Mouse (Mus musculus): Measurements from ENCODE around the gene Ttll6. TPM values are rescaled to one million over a fixed set of nuclear protein-coding genes. Genes with fewer than 3 reads are reported as not detected.

Gene Ttll6
- total and polyA plus RNA-seq, 2 experiments from 2014 or later, result 0.16 to 0.39 TPM

DNA sequence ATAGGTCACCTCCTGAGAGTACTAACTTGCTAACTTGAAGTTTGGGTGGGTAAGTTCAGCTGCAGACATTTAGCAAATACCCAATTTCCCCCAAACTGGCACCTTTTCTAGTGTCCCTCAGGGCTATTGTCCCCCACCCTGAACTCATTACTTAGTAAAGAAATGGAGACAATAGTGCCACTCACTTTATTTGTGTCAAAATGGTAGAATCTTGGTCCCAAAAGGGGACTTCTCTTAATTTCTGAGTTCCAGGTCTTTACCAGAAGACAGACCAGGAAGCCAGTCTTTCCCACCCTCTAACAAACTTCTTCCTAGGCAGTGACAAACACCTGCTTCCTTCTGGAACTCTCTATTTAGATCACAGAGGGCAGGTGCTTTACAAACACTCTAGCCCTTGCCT lies 68.2 kb downstream of the Ttll6 start:
- ATAC-seq (ENCODE audit: low FRiP score), result no peak

DNA sequence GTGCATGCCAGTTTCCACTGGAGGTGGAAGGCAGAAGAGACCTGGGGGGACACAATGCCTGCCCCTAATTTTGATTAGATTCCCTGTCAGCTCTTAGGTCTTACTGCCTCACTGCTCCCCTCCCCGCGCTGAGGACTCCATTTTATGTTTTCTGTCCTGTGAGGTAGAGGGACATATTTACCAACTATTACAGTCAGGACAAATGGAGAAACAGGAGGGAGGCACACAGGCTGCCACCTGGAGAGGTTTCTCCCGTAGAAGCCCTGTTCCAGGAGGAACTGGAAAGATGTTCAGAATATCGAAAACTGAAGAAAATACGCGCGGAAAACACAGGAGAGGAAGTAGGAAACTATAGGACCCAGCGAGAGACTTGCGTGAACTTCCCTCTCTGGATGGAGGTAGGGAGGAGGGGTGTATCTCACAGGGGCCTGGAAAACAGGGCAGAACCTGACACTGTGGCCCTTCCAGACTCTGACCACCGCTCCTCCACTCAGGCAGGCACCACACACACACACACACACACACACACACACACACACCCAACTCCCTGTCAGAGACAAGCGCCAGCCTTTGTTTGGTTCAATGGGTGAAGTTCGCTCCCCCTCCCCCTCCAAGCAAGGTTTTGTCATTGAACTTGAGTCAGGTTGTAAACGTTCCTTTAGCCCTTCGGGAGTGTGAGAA lies 69.0 kb downstream of the Ttll6 start:
- WGBS, result 2% methylated on average over 14 of the region's 14 CpGs

More for the DNA sequence above, 68.2 kb downstream of the Ttll6 start:
- Histone ChIP-seq H3K36me3 (ENCODE audit: insufficient read depth, low read length) (no peaks in the 10 kb centered on the region), H3K4me3 (ENCODE audit: low read depth, low read length) (no peak overlapping the region), H3K27ac (ENCODE audit: low read depth, low read length) (no peak overlapping the region), H3K4me2 (ENCODE audit: low read depth, low read length, poor library complexity, severe bottlenecking) (no peak overlapping the region), H3K9ac (replicated peaks; ENCODE audit: low read length, poor library complexity, severe bottlenecking) (no peak overlapping the region), H3K4me1 (ENCODE audit: insufficient read depth, low read length) (no peaks in the 10 kb centered on the region), H3K27me3 (ENCODE audit: insufficient read depth, low read length) (peaks cover 93% of the 10 kb centered on the region), H3K9me3 (ENCODE audit: low read length) (no peaks in the 10 kb centered on the region)
- no peak for DNase-seq (ENCODE audit: low spot score)
- no peak for TF ChIP-seq CTCF (IDR thresholded peaks at IDR 0.05)

DNA sequence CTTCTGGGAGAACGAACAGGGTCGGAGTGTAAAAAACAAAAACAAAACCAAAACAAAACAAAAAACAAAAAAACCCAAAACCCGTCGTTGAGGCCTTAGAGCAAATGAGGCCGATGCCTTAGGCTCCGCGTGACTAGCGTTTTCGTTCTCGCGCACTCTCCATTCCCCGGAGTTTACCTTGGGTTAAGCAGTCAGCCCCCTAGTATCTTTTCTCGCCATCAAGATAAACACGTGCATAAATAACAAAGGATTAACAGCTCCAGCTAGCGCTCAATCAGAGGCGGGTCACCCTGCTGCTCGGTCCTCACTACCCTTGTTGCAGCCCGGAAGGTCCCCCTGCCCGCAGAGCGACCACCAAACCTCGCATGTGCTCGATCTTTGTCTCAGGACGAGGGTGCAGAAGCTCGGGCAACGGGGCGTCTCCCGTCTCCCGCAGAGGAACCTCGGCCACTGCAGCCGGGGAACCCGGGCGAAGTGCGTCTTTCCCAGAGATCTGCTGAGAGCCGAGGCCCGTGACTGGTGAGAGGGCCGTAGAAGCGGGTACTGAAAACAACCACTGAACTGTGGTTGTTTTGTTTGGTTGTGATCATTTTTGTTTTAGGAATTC lies 69.7 kb downstream of the Ttll6 start:
- no peaks in the 10 kb centered on the region for H3K36me3 ChIP-seq (ENCODE audit: insufficient read depth, low read length)
- H3K27me3 ChIP-seq (ENCODE audit: insufficient read depth, low read length), result peaks cover 93% of the 10 kb centered on the region
- TF ChIP-seq CTCF (IDR thresholded peaks at IDR 0.05), result no peak
- H3K4me2 ChIP-seq (ENCODE audit: low read depth, low read length, poor library complexity, severe bottlenecking), result no peak overlapping the region
- H3K9ac ChIP-seq (replicated peaks; ENCODE audit: low read length, poor library complexity, severe bottlenecking), result no peak overlapping the region
- WGBS, result under 1% methylated on average over 37 of the region's 37 CpGs
- H3K4me3 ChIP-seq (ENCODE audit: low read depth, low read length), result no peak overlapping the region
- ATAC-seq (ENCODE audit: low FRiP score), result no peak
- H3K27ac ChIP-seq (ENCODE audit: low read depth, low read length), result no peak overlapping the region
- H3K4me1 ChIP-seq (ENCODE audit: insufficient read depth, low read length), result no peaks in the 10 kb centered on the region
- H3K9me3 ChIP-seq (ENCODE audit: low read length), result no peaks in the 10 kb centered on the region
- DNase-seq (ENCODE audit: low spot score), result no peak

More for the DNA sequence above, 69.0 kb downstream of the Ttll6 start:
- no peaks in the 10 kb centered on the region for H3K9me3 ChIP-seq (ENCODE audit: low read length)
- peaks cover 93% of the 10 kb centered on the region for H3K27me3 ChIP-seq (ENCODE audit: insufficient read depth, low read length)
- no peak overlapping the region for H3K27ac ChIP-seq (ENCODE audit: low read depth, low read length)
- no peak overlapping the region for H3K4me3 ChIP-seq (ENCODE audit: low read depth, low read length)
- H3K36me3 ChIP-seq (ENCODE audit: insufficient read depth, low read length), result no peaks in the 10 kb centered on the region
- DNase-seq (ENCODE audit: low spot score), result no peak
- no peak overlapping the region for H3K4me2 ChIP-seq (ENCODE audit: low read depth, low read length, poor library complexity, severe bottlenecking)
- no peak overlapping the region for H3K9ac ChIP-seq (replicated peaks; ENCODE audit: low read length, poor library complexity, severe bottlenecking)
- no peak for TF ChIP-seq CTCF (IDR thresholded peaks at IDR 0.05)
- no peaks in the 10 kb centered on the region for H3K4me1 ChIP-seq (ENCODE audit: insufficient read depth, low read length)
- ATAC-seq (ENCODE audit: low FRiP score), result no peak

DNA sequence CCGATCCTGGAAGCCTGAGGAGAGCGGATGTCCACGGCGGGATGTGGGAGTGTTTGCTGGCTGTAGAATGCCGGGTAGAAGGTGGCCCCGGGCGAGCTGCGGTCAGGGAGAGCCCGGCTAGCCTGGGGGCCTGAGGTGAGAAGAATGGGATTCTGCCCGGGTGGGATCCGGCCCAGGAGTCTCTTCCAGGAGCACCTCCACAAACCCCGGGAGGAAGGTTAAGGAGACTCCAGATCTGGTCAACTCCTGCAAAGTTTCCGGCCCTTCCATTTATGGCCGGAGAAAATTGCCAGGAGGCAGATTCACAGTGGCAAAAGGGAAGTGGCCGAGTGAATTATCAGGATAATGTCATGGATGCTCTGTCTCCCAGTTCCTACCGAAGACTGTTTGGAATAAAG lies 70.2 kb downstream of the Ttll6 start:
- ATAC-seq (ENCODE audit: low FRiP score) (no peak), DNase-seq (ENCODE audit: low spot score) (no peak)
- Histone ChIP-seq H3K4me3 (ENCODE audit: low read depth, low read length) (no peak overlapping the region), H3K9ac (replicated peaks; ENCODE audit: low read length, poor library complexity, severe bottlenecking) (no peak overlapping the region), H3K4me1 (ENCODE audit: insufficient read depth, low read length) (no peaks in the 10 kb centered on the region), H3K27ac (ENCODE audit: low read depth, low read length) (no peak overlapping the region), H3K9me3 (ENCODE audit: low read length) (no peaks in the 10 kb centered on the region), H3K4me2 (ENCODE audit: low read depth, low read length, poor library complexity, severe bottlenecking) (no peak overlapping the region), H3K36me3 (ENCODE audit: insufficient read depth, low read length) (no peaks in the 10 kb centered on the region), H3K27me3 (ENCODE audit: insufficient read depth, low read length) (peaks cover 94% of the 10 kb centered on the region)
- WGBS, result 1% methylated on average over 16 of the region's 16 CpGs
- no peak for TF ChIP-seq CTCF (IDR thresholded peaks at IDR 0.05)

GRCm38 (mm10) chr11:96204351-96204750 lies 70.8 kb downstream of the Ttll6 start:
- Histone ChIP-seq H3K4me2 (ENCODE audit: low read depth, low read length, poor library complexity, severe bottlenecking) (no peak overlapping the region), H3K4me3 (ENCODE audit: low read depth, low read length) (no peak overlapping the region), H3K36me3 (ENCODE audit: insufficient read depth, low read length) (no peaks in the 10 kb centered on the region), H3K9me3 (ENCODE audit: low read length) (no peaks in the 10 kb centered on the region), H3K27me3 (ENCODE audit: insufficient read depth, low read length) (peaks cover 95% of the 10 kb centered on the region), H3K9ac (replicated peaks; ENCODE audit: low read length, poor library complexity, severe bottlenecking) (no peak overlapping the region), H3K4me1 (ENCODE audit: insufficient read depth, low read length) (no peaks in the 10 kb centered on the region), H3K27ac (ENCODE audit: low read depth, low read length) (no peak overlapping the region)
- under 1% methylated on average over 11 of the region's 11 CpGs for WGBS
- no peak for TF ChIP-seq CTCF (IDR thresholded peaks at IDR 0.05)
- DNase-seq (ENCODE audit: low spot score) (no peak), ATAC-seq (ENCODE audit: low FRiP score) (no peak)

GRCm38 (mm10) chr11:96205426-96206131 lies 72.0 kb downstream of the Ttll6 start:
- DNase-seq (ENCODE audit: low spot score), result no peak
- no peak for TF ChIP-seq CTCF (IDR thresholded peaks at IDR 0.05)
- Histone ChIP-seq H3K4me2 (ENCODE audit: low read depth, low read length, poor library complexity, severe bottlenecking) (no peak overlapping the region), H3K27ac (ENCODE audit: low read depth, low read length) (no peak overlapping the region), H3K36me3 (ENCODE audit: insufficient read depth, low read length) (no peaks in the 10 kb centered on the region), H3K4me3 (ENCODE audit: low read depth, low read length) (no peak overlapping the region), H3K4me1 (ENCODE audit: insufficient read depth, low read length) (no peaks in the 10 kb centered on the region), H3K27me3 (ENCODE audit: insufficient read depth, low read length) (peaks cover 87% of the 10 kb centered on the region), H3K9me3 (ENCODE audit: low read length) (no peaks in the 10 kb centered on the region), H3K9ac (replicated peaks; ENCODE audit: low read length, poor library complexity, severe bottlenecking) (no peak overlapping the region)
- ATAC-seq (ENCODE audit: low FRiP score), result no peak
- WGBS, result 4% methylated on average over 15 of the region's 15 CpGs

Other genes starting within 250 kb of the Ttll6 start
- not detected in 2 replicates for gene B4galnt2, start 218.9 kb upstream of the Ttll6 start, total RNA-seq (2014; rRNA removed)
- gene B4galnt2, start 218.9 kb upstream of the Ttll6 start, polyA plus RNA-seq (2015; fragmentation: Nextera tagmentation; extraction: Ambion mirVana), result not detected in 2 replicates
- gene Igf2bp1, start 127.8 kb upstream of the Ttll6 start, total RNA-seq (2014; rRNA removed), result 2.2 and 3.2 TPM in 2 replicates
- 1.2 and 1.3 TPM in 2 replicates for gene Igf2bp1, start 127.8 kb upstream of the Ttll6 start, polyA plus RNA-seq (2015; fragmentation: Nextera tagmentation; extraction: Ambion mirVana)
- gene Gip, start 109.2 kb upstream of the Ttll6 start, total RNA-seq (2014; rRNA removed), result not detected in 2 replicates
- gene Gip, start 109.2 kb upstream of the Ttll6 start, polyA plus RNA-seq (2015; fragmentation: Nextera tagmentation; extraction: Ambion mirVana), result not detected in 2 replicates
- gene Snf8, start 98.9 kb upstream of the Ttll6 start, total RNA-seq (2014; rRNA removed), result 23.2 and 38.6 TPM in 2 replicates
- gene Snf8, start 98.9 kb upstream of the Ttll6 start, polyA plus RNA-seq (2015; fragmentation: Nextera tagmentation; extraction: Ambion mirVana), result 114 TPM in 2 replicates
- gene Ube2z, start 68.4 kb upstream of the Ttll6 start, total RNA-seq (2014; rRNA removed), result 59.7 and 62.2 TPM in 2 replicates
- gene Ube2z, start 68.4 kb upstream of the Ttll6 start, polyA plus RNA-seq (2015; fragmentation: Nextera tagmentation; extraction: Ambion mirVana), result 33.0 and 36.0 TPM in 2 replicates
- 469 and 710 TPM in 2 replicates for gene Atp5g1, start 58.1 kb upstream of the Ttll6 start, total RNA-seq (2014; rRNA removed)
- 984 and 1,088 TPM in 2 replicates for gene Atp5g1, start 58.1 kb upstream of the Ttll6 start, polyA plus RNA-seq (2015; fragmentation: Nextera tagmentation; extraction: Ambion mirVana)
- gene Calcoco2, start 21.8 kb upstream of the Ttll6 start, total RNA-seq (2014; rRNA removed), result not detected in 2 replicates
- not detected in 2 replicates for gene Calcoco2, start 21.8 kb upstream of the Ttll6 start, polyA plus RNA-seq (2015; fragmentation: Nextera tagmentation; extraction: Ambion mirVana)
- gene Hoxb13, start 60.5 kb downstream of the Ttll6 start, total RNA-seq (2014; rRNA removed), result not detected in 2 replicates
- gene Hoxb13, start 60.5 kb downstream of the Ttll6 start, polyA plus RNA-seq (2015; fragmentation: Nextera tagmentation; extraction: Ambion mirVana), result not detected in 2 replicates
- not detected in 2 replicates for gene Hoxb9, start 137.7 kb downstream of the Ttll6 start, total RNA-seq (2014; rRNA removed)
- not detected in 2 replicates for gene Hoxb9, start 137.7 kb downstream of the Ttll6 start, polyA plus RNA-seq (2015; fragmentation: Nextera tagmentation; extraction: Ambion mirVana)
- gene Hoxb8, start 148.1 kb downstream of the Ttll6 start, total RNA-seq (2014; rRNA removed), result 3.4 TPM in 1 of 2 replicates, not detected in the other
- not detected in 2 replicates for gene Hoxb8, start 148.1 kb downstream of the Ttll6 start, polyA plus RNA-seq (2015; fragmentation: Nextera tagmentation; extraction: Ambion mirVana)
- 0.19 TPM in 1 of 2 replicates, not detected in the other for gene Hoxb7, start 152.8 kb downstream of the Ttll6 start, total RNA-seq (2014; rRNA removed)
- not detected in 2 replicates for gene Hoxb7, start 152.8 kb downstream of the Ttll6 start, polyA plus RNA-seq (2015; fragmentation: Nextera tagmentation; extraction: Ambion mirVana)
- gene Hoxb6, start 158.7 kb downstream of the Ttll6 start, total RNA-seq (2014; rRNA removed), result 0.22 TPM in 1 of 2 replicates, not detected in the other
- not detected in 2 replicates for gene Hoxb6, start 158.7 kb downstream of the Ttll6 start, polyA plus RNA-seq (2015; fragmentation: Nextera tagmentation; extraction: Ambion mirVana)
- 1.5 TPM in 1 of 2 replicates, not detected in the other for gene Hoxb5, start 169.6 kb downstream of the Ttll6 start, total RNA-seq (2014; rRNA removed)
- not detected in 2 replicates for gene Hoxb5, start 169.6 kb downstream of the Ttll6 start, polyA plus RNA-seq (2015; fragmentation: Nextera tagmentation; extraction: Ambion mirVana)
- gene Hoxb4, start 184.5 kb downstream of the Ttll6 start, total RNA-seq (2014; rRNA removed), result 0.09 and 0.66 TPM in 2 replicates
- not detected in 2 replicates for gene Hoxb4, start 184.5 kb downstream of the Ttll6 start, polyA plus RNA-seq (2015; fragmentation: Nextera tagmentation; extraction: Ambion mirVana)
- gene Hoxb3, start 189.5 kb downstream of the Ttll6 start, total RNA-seq (2014; rRNA removed), result 0.94 and 9.2 TPM in 2 replicates
- not detected in 2 replicates for gene Hoxb3, start 189.5 kb downstream of the Ttll6 start, polyA plus RNA-seq (2015; fragmentation: Nextera tagmentation; extraction: Ambion mirVana)
- gene Hoxb2, start 216.7 kb downstream of the Ttll6 start, total RNA-seq (2014; rRNA removed), result 0.52 and 1.2 TPM in 2 replicates
- gene Hoxb2, start 216.7 kb downstream of the Ttll6 start, polyA plus RNA-seq (2015; fragmentation: Nextera tagmentation; extraction: Ambion mirVana), result not detected in 2 replicates
- gene Hoxb1, start 232.0 kb downstream of the Ttll6 start, total RNA-seq (2014; rRNA removed), result not detected in 2 replicates
- not detected in 2 replicates for gene Hoxb1, start 232.0 kb downstream of the Ttll6 start, polyA plus RNA-seq (2015; fragmentation: Nextera tagmentation; extraction: Ambion mirVana)

All from midbrain, postnatal 0 days (tissue).